Mouse (Mus musculus) kidney, embryonic 14.5 days (tissue): Measurements from ENCODE around the gene Vsx2. TPM values are rescaled to one million over a fixed set of nuclear protein-coding genes. Genes with fewer than 3 reads are reported as not detected.

Experiments
- ATAC-seq: fragments of 200-750 bp; cut with Nextera tagmentation; 2 replicates; pipeline ENCODE4 v1.8.0; 2017; ENCODE audit warnings: moderate number of reproducible peaks, mild to moderate bottlenecking, moderate TSS enrichment, moderate library complexity; ENCODE audit not compliant: low FRiP score, low TSS enrichment
- H3K27ac ChIP-seq: fragments of 300-500 bp; sonication (generic); 2 replicates; pipeline ENCODE4 v1.5.1; 2014; ENCODE audit warnings: low read depth, mild to moderate bottlenecking, low read length, moderate library complexity, mixed read lengths
- H3K27me3 ChIP-seq: fragments of 300-500 bp; sonication (generic); 2 replicates; pipeline ENCODE4 v1.6.1; 2014; ENCODE audit warnings: mild to moderate bottlenecking, low read length; ENCODE audit not compliant: control insufficient read depth, insufficient read depth
- H3K36me3 ChIP-seq: fragments of 300-500 bp; sonication (generic); 2 replicates; pipeline ENCODE4 v1.6.1; 2014; ENCODE audit warnings: low read length, mixed read lengths; ENCODE audit not compliant: control insufficient read depth, insufficient read depth
- H3K4me1 ChIP-seq: fragments of 300-500 bp; sonication (generic); 2 replicates; pipeline ENCODE4 v1.6.1; 2014; ENCODE audit warnings: low read length, mixed read lengths; ENCODE audit not compliant: control insufficient read depth, insufficient read depth
- H3K4me2 ChIP-seq: fragments of 300-500 bp; sonication (generic); replicated peaks from 2 replicates; pipeline ENCODE4 v1.6.1; 2014; ENCODE audit warnings: low read depth, mild to moderate bottlenecking, low read length
- H3K4me3 ChIP-seq: fragments of 300-500 bp; sonication (generic); 2 replicates; pipeline ENCODE4 v1.5.1; 2014; ENCODE audit warnings: mild to moderate bottlenecking, low read length
- H3K9ac ChIP-seq: fragments of 300-500 bp; sonication (generic); 2 replicates; pipeline ENCODE4 v1.6.1; 2014; ENCODE audit warnings: low read depth, mild to moderate bottlenecking, low read length, moderate library complexity
- H3K9me3 ChIP-seq: fragments of 300-500 bp; sonication (generic); 2 replicates; pipeline ENCODE4 v1.6.1; 2016; ENCODE audit warnings: low read length; ENCODE audit not compliant: control insufficient read depth
- WGBS: fragments of 180-500 bp; shearing (Covaris S2); extraction: QIAGEN DNeasy Blood & Tissue Kit; methylation state at CpG from one replicate; pipeline ENCODE4 v1.1.7; 2014; 5-methylcytosine and 5-hydroxymethylcytosine counted together
- polyA plus RNA-seq: library from polyadenylated mRNA; unstranded; fragments of >200 nt; fragmentation: Nextera tagmentation; extraction: Ambion mirVana; gene quantifications from 2 replicates; pipeline ENCODE4 v1.2.1, GENCODE M21; 2014

Gene Vsx2
- polyA plus RNA-seq: 0.06 TPM in 1 of 2 replicates, not detected in the other

- no peak within 1 kb of the TSS for H3K9ac ChIP-seq
- ATAC-seq: no peak
- peak within 1 kb of the TSS; percentile 15; the same call in 1 of the 2 replicates for H3K4me3 ChIP-seq
- H3K4me1 ChIP-seq: no peaks in the 10 kb centered on the region
- H3K9me3 ChIP-seq: no peaks in the 10 kb centered on the region
- H3K27me3 ChIP-seq: peaks cover 75% of the 10 kb centered on the region
- H3K4me2 ChIP-seq: no peak within 1 kb of the TSS
- H3K27ac ChIP-seq: no peak within 1 kb of the TSS
- H3K36me3 ChIP-seq: no peaks in the 10 kb centered on the region
- 4% methylated on average over 24 of the region's 25 CpGs for WGBS
Observed at GRCm38 (mm10) chr12:84569336-84569970, at the start of gene Vsx2. Vsx2 (plus strand) TSS chr12:84569762.

GRCm38 (mm10) chr12:84523728-84524127, 45.8 kb upstream of the Vsx2 start:
- H3K4me2 ChIP-seq: no peak overlapping the region
- no peaks in the 10 kb centered on the region for H3K27me3 ChIP-seq
- ATAC-seq: no peak
- no peak overlapping the region for H3K27ac ChIP-seq
- no peak overlapping the region for H3K4me3 ChIP-seq
- H3K4me1 ChIP-seq: peaks cover 4% of the 10 kb centered on the region; the same call in 1 of the 2 replicates
- H3K9ac ChIP-seq: no peak overlapping the region
- WGBS: 40% methylated on average over 3 of the region's 3 CpGs
- H3K9me3 ChIP-seq: no peaks in the 10 kb centered on the region
- no peaks in the 10 kb centered on the region for H3K36me3 ChIP-seq

- H3K27me3 ChIP-seq: no peaks in the 10 kb centered on the region
- H3K9ac ChIP-seq: no peak overlapping the region
- 27% methylated on average over 11 of the region's 11 CpGs for WGBS
- H3K9me3 ChIP-seq: no peaks in the 10 kb centered on the region
- H3K4me3 ChIP-seq: no peak overlapping the region
- 0 out of 2 replicates have a peak, but pooled peaks have one; percentile 39 for ATAC-seq
- no peak overlapping the region for H3K27ac ChIP-seq
- no peaks in the 10 kb centered on the region for H3K36me3 ChIP-seq
- H3K4me2 ChIP-seq: no peak overlapping the region
- peaks cover 4% of the 10 kb centered on the region; the same call in 1 of the 2 replicates for H3K4me1 ChIP-seq
Observed at GRCm38 (mm10) chr12:84524147-84525050, 45.2 kb upstream of the Vsx2 start.

GRCm38 (mm10) chr12:84525422-84525821, 44.1 kb upstream of the Vsx2 start:
- 67% methylated on average over 12 of the region's 12 CpGs for WGBS
- H3K4me1 ChIP-seq: peaks cover 4% of the 10 kb centered on the region; the same call in 1 of the 2 replicates

GRCm38 (mm10) chr12:84530426-84530825, 39.1 kb upstream of the Vsx2 start:
- 91% methylated on average over 5 of the region's 5 CpGs for WGBS
- Histone ChIP-seq H3K4me3 (no peak overlapping the region), H3K9me3 (no peaks in the 10 kb centered on the region), H3K4me2 (no peak overlapping the region), H3K4me1 (no peaks in the 10 kb centered on the region), H3K9ac (no peak overlapping the region), H3K27me3 (no peaks in the 10 kb centered on the region), H3K36me3 (peaks cover 20% of the 10 kb centered on the region; the same call in 1 of the 2 replicates), H3K27ac (no peak overlapping the region)
- no peak for ATAC-seq

More at GRCm38 (mm10) chr12:84525422-84525821, 44.1 kb upstream of the Vsx2 start:
- no peak overlapping the region for H3K27ac ChIP-seq
- no peak for ATAC-seq
- no peaks in the 10 kb centered on the region for H3K9me3 ChIP-seq
- no peak overlapping the region for H3K4me2 ChIP-seq
- H3K4me3 ChIP-seq: no peak overlapping the region
- 0 out of 2 replicates have a peak, but pooled peaks cover 3% of the 10 kb centered on the region for H3K36me3 ChIP-seq
- H3K27me3 ChIP-seq: no peaks in the 10 kb centered on the region
- no peak overlapping the region for H3K9ac ChIP-seq

GRCm38 (mm10) chr12:84531906-84532829, 37.4 kb upstream of the Vsx2 start:
- Histone ChIP-seq H3K9me3 (no peaks in the 10 kb centered on the region), H3K36me3 (peaks cover 20% of the 10 kb centered on the region; the same call in 1 of the 2 replicates), H3K4me3 (no peak overlapping the region), H3K4me2 (no peak overlapping the region), H3K27me3 (no peaks in the 10 kb centered on the region), H3K27ac (no peak overlapping the region), H3K9ac (no peak overlapping the region), H3K4me1 (no peaks in the 10 kb centered on the region)
- no peak for ATAC-seq
- 70% methylated on average over 13 of the region's 13 CpGs for WGBS

- no peak for ATAC-seq
- Histone ChIP-seq H3K27ac (no peak overlapping the region), H3K4me2 (no peak overlapping the region), H3K27me3 (no peaks in the 10 kb centered on the region), H3K9ac (no peak overlapping the region), H3K36me3 (peaks cover 20% of the 10 kb centered on the region; the same call in 1 of the 2 replicates), H3K9me3 (no peaks in the 10 kb centered on the region), H3K4me3 (no peak overlapping the region), H3K4me1 (no peaks in the 10 kb centered on the region)
- WGBS: 68% methylated on average over 8 of the region's 8 CpGs
Observed at GRCm38 (mm10) chr12:84532830-84533199, 36.7 kb upstream of the Vsx2 start.

- H3K4me3 ChIP-seq: no peak overlapping the region
- no peak overlapping the region for H3K4me2 ChIP-seq
- no peaks in the 10 kb centered on the region for H3K27me3 ChIP-seq
- no peaks in the 10 kb centered on the region for H3K9me3 ChIP-seq
- 74% methylated on average over 7 of the region's 7 CpGs for WGBS
- no peak overlapping the region for H3K27ac ChIP-seq
- H3K9ac ChIP-seq: no peak overlapping the region
- no peaks in the 10 kb centered on the region for H3K4me1 ChIP-seq
- H3K36me3 ChIP-seq: peaks cover 20% of the 10 kb centered on the region; the same call in 1 of the 2 replicates
- ATAC-seq: no peak
Observed at GRCm38 (mm10) chr12:84533706-84534486, 35.7 kb upstream of the Vsx2 start.
